Mouse (Mus musculus): Measurements from ENCODE around the gene Zfp322a. TPM values are rescaled to one million over a fixed set of nuclear protein-coding genes. Genes with fewer than 3 reads are reported as not detected.
"Not testable (repeated sequence)": the region's sequence is repeated elsewhere in the genome, so short reads cannot be mapped to it uniquely, and the experiment has no call there.

Zfp322a gene
- polyA plus RNA-seq, 1 experiment = 16.4 TPM

- no peak overlapping the region for H3K27ac ChIP-seq (ENCODE audit: insufficient read depth, low read depth, low read length)
- no peak for TF ChIP-seq CTCF (IDR thresholded peaks at IDR 0.05; ENCODE audit: low read depth, low read length)
- TF ChIP-seq POLR2A (IDR thresholded peaks at IDR 0.05; ENCODE audit: borderline replicate concordance, low read depth, low read length) = no peak
- peaks cover 2% of the 10 kb centered on the region; the same call in 1 of the 2 replicates for H3K4me1 ChIP-seq (ENCODE audit: control insufficient read depth, insufficient read depth, low read length)
- H3K4me3 ChIP-seq (ENCODE audit: insufficient read depth, low read length) = peak overlapping the region; percentile 46
Observed at GRCm38 (mm10) chr13:23400771-23401682, 32.0 kb upstream of the Zfp322a start.

GRCm38 (mm10) chr13:23396913-23397312 lies 27.9 kb upstream of the Zfp322a start:
- H3K4me3 ChIP-seq (ENCODE audit: insufficient read depth, low read length) = peak overlapping the region; percentile 62
- not testable (repeated sequence) for H3K4me1 ChIP-seq (ENCODE audit: control insufficient read depth, insufficient read depth, low read length); H3K27ac ChIP-seq (ENCODE audit: insufficient read depth, low read depth, low read length)

- Histone ChIP-seq H3K4me1 (ENCODE audit: control insufficient read depth, insufficient read depth, low read length) (no peaks in the 10 kb centered on the region), H3K27ac (ENCODE audit: insufficient read depth, low read depth, low read length) (no peak overlapping the region), H3K4me3 (ENCODE audit: insufficient read depth, low read length) (peak overlapping the region; percentile 62)
- TF ChIP-seq POLR2A (IDR thresholded peaks at IDR 0.05; ENCODE audit: borderline replicate concordance, low read depth, low read length) (no peak), CTCF (IDR thresholded peaks at IDR 0.05; ENCODE audit: low read depth, low read length) (no peak)
Observed at GRCm38 (mm10) chr13:23396246-23396703, 27.3 kb upstream of the Zfp322a start.

DNA sequence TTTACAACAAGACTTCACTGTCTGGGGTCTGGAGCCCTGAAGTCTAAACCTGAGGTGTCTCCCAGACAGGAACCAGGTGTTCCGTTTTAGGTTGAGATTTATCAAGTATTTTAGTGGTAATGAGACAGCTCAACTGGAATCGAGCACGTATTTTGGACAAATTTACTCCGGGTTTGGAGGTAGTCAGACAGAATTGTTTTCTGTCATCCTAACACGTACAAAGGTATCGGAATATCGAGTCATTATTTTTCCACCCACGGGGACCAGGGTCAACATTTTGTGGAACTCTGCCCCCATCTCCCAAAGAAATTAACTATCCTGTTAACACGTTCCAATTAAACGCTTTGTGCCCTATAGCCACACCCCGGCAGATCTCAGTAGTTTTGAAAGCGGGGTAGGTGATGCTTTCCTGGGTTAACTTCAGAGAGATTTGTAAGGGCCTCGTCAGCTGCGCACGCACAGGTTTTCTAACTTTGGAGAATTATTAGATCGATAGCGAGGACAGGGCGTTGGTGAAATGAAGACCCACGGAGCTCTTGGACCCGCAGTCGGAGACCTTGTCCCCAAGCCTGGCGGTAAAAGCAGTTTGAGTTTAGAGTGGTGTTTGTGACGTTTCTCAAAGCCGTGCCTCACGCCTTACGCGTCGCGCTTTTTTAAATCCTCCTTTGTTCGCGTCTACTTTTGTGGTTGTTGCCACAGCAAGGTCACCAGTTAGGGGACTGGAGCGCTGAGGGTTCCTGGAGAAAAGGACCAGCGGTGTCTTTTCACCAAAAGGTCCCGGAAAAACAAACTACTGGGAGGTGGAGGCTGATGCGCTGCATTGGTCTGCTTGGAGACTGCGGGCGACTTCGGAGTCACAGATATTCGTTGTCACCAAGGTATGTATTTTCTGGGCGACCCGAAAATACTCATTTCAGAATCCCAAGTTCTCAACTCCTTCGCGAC lies 26.6 kb upstream of the Zfp322a start:
- H3K4me3 ChIP-seq (ENCODE audit: insufficient read depth, low read length) = peak overlapping the region; percentile 62
- TF ChIP-seq POLR2A (IDR thresholded peaks at IDR 0.05; ENCODE audit: borderline replicate concordance, low read depth, low read length) = no peak
- no peak for TF ChIP-seq CTCF (IDR thresholded peaks at IDR 0.05; ENCODE audit: low read depth, low read length)

DNA sequence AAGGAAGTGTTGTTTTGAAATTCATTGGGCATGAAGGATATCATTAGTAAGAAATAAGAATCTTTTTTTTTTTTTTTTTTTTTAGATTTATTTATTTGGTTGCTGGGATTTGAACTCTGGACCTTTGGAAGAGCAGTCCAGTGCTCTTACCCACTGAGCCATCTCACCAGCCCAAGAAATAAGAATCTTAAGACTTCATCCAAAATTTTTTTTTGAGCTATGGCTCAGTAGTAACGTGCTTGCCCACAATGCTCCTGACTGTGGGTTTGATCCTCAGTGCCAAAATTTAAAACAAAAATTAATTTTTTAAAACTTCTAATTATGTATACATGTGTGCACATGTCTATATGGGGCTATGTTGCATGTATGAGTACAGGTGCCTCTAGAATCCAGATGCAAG lies 18.5 kb upstream of the Zfp322a start:
- Histone ChIP-seq H3K4me3 (ENCODE audit: insufficient read depth, low read length) (no peak overlapping the region), H3K4me1 (ENCODE audit: control insufficient read depth, insufficient read depth, low read length) (no peaks in the 10 kb centered on the region), H3K27ac (ENCODE audit: insufficient read depth, low read depth, low read length) (no peak overlapping the region)
- TF ChIP-seq CTCF (IDR thresholded peaks at IDR 0.05; ENCODE audit: low read depth, low read length) = no peak
- no peak for TF ChIP-seq POLR2A (IDR thresholded peaks at IDR 0.05; ENCODE audit: borderline replicate concordance, low read depth, low read length)

More for the DNA sequence above, 26.6 kb upstream of the Zfp322a start:
- no peak overlapping the region for H3K27ac ChIP-seq (ENCODE audit: insufficient read depth, low read depth, low read length)
- no peaks in the 10 kb centered on the region for H3K4me1 ChIP-seq (ENCODE audit: control insufficient read depth, insufficient read depth, low read length)

DNA sequence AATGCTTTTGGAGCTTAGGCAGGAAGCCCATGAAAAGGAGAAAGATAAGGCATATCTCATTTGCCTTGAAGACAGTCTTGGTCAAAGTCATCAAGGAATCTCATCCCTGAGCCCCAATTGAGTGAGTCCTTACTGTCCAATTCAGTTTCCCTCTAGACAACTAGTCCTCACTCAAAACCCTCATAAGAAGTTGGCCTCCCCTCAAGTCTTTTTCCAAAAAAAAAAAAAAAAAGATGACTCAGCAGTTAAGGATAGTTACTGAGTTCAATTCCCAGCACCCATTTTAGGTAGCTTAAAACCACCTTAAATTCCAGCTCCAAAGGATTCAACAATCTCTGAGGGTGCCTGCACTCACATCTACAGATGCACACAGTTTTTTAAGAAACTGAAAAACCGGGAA lies 14.1 kb upstream of the Zfp322a start:
- Histone ChIP-seq H3K4me1 (ENCODE audit: control insufficient read depth, insufficient read depth, low read length) (no peaks in the 10 kb centered on the region), H3K4me3 (ENCODE audit: insufficient read depth, low read length) (no peak overlapping the region)
- TF ChIP-seq POLR2A (IDR thresholded peaks at IDR 0.05; ENCODE audit: borderline replicate concordance, low read depth, low read length) (no peak), CTCF (IDR thresholded peaks at IDR 0.05; ENCODE audit: low read depth, low read length) (no peak)

GRCm38 (mm10) chr13:23372433-23372832 lies 3.4 kb upstream of the Zfp322a start:
- TF ChIP-seq POLR2A (IDR thresholded peaks at IDR 0.05; ENCODE audit: borderline replicate concordance, low read depth, low read length) = no peak
- no peak for TF ChIP-seq CTCF (IDR thresholded peaks at IDR 0.05; ENCODE audit: low read depth, low read length)

More for the DNA sequence above, 14.1 kb upstream of the Zfp322a start:
- no peak overlapping the region for H3K27ac ChIP-seq (ENCODE audit: insufficient read depth, low read depth, low read length)

GRCm38 (mm10) chr13:23370075-23370474 lies 1.1 kb upstream of the Zfp322a start:
- TF ChIP-seq CTCF (IDR thresholded peaks at IDR 0.05; ENCODE audit: low read depth, low read length) (no peak), POLR2A (IDR thresholded peaks at IDR 0.05; ENCODE audit: borderline replicate concordance, low read depth, low read length) (no peak)
- H3K4me3 ChIP-seq (ENCODE audit: insufficient read depth, low read length) = no peak overlapping the region
- no peak overlapping the region for H3K27ac ChIP-seq (ENCODE audit: insufficient read depth, low read depth, low read length)
- peaks cover 2% of the 10 kb centered on the region; the same call in 1 of the 2 replicates for H3K4me1 ChIP-seq (ENCODE audit: control insufficient read depth, insufficient read depth, low read length)

More at GRCm38 (mm10) chr13:23372433-23372832, 3.4 kb upstream of the Zfp322a start:
- peaks cover under 1% of the 10 kb centered on the region; the same call in 1 of the 2 replicates for H3K4me1 ChIP-seq (ENCODE audit: control insufficient read depth, insufficient read depth, low read length)
- no peak overlapping the region for H3K4me3 ChIP-seq (ENCODE audit: insufficient read depth, low read length)
- H3K27ac ChIP-seq (ENCODE audit: insufficient read depth, low read depth, low read length) = no peak overlapping the region

GRCm38 (mm10) chr13:23369421-23369765 lies 385 bp upstream of the Zfp322a start:
- peaks cover 2% of the 10 kb centered on the region; the same call in 1 of the 2 replicates for H3K4me1 ChIP-seq (ENCODE audit: control insufficient read depth, insufficient read depth, low read length)
- no peak overlapping the region for H3K27ac ChIP-seq (ENCODE audit: insufficient read depth, low read depth, low read length)
- peak overlapping the region; percentile 88 for H3K4me3 ChIP-seq (ENCODE audit: insufficient read depth, low read length)
- TF ChIP-seq POLR2A (IDR thresholded peaks at IDR 0.05; ENCODE audit: borderline replicate concordance, low read depth, low read length) (no peak), CTCF (IDR thresholded peaks at IDR 0.05; ENCODE audit: low read depth, low read length) (no peak)

Measured in bone marrow macrophage, adult 2 months (primary cell).